Mouse (Mus musculus) lung, postnatal 0 days (tissue): ENCODE measurements around the gene BC049352. TPM values are rescaled to one million over a fixed set of nuclear protein-coding genes. Genes with fewer than 3 reads are reported as not detected.

Experiments
- ATAC-seq: fragments of 200-750 bp; cut with Nextera tagmentation; 2 replicates; pipeline ENCODE4 v1.8.0; 2017; ENCODE audit warnings: moderate library complexity
- DNase-seq: peaks from one replicate; pipeline ENCODE4 v3.0.0-alpha.2; 2016; ENCODE audit warnings: low spot score
- H3K27ac ChIP-seq: fragments of 300-500 bp; sonication (generic); 2 replicates; pipeline ENCODE4 v1.5.1; 2014; ENCODE audit warnings: antibody characterized with exemption, mild to moderate bottlenecking, low read length, mixed read lengths
- H3K27me3 ChIP-seq: fragments of 300-500 bp; sonication (generic); replicated peaks from 2 replicates; pipeline ENCODE4 v1.6.1; 2014; ENCODE audit warnings: low read length, mixed read lengths; ENCODE audit not compliant: insufficient read depth
- H3K36me3 ChIP-seq: fragments of 300-500 bp; sonication (generic); 2 replicates; pipeline ENCODE4 v1.6.1; 2014; ENCODE audit warnings: low read length, mixed read lengths; ENCODE audit not compliant: insufficient read depth
- H3K4me1 ChIP-seq: fragments of 300-500 bp; sonication (generic); 2 replicates; pipeline ENCODE4 v1.6.1; 2014; ENCODE audit warnings: antibody characterized with exemption, low read depth, low read length, mixed read lengths; ENCODE audit not compliant: insufficient read depth
- H3K4me2 ChIP-seq: fragments of 300-500 bp; sonication (generic); replicated peaks from 2 replicates; pipeline ENCODE4 v1.6.1; 2014; ENCODE audit warnings: low read depth, mild to moderate bottlenecking, low read length, moderate library complexity, mixed read lengths
- H3K4me3 ChIP-seq: fragments of 300-500 bp; sonication (generic); 2 replicates; pipeline ENCODE4 v1.5.1; 2014; ENCODE audit warnings: low read depth, low read length
- H3K9ac ChIP-seq: fragments of 300-500 bp; sonication (generic); replicated peaks from 2 replicates; pipeline ENCODE4 v1.6.1; 2014; ENCODE audit warnings: low read depth, mild to moderate bottlenecking
- H3K9me3 ChIP-seq: fragments of 300-500 bp; sonication (generic); 2 replicates; pipeline ENCODE4 v1.6.1; 2016; ENCODE audit warnings: low read length, mixed read lengths
- CTCF ChIP-seq: IDR thresholded peaks from 2 replicates; pipeline ENCODE4 v1.5.1; 2016; ENCODE audit warnings: antibody characterized with exemption, mild to moderate bottlenecking
- EP300 ChIP-seq: IDR thresholded peaks from 2 replicates; pipeline ENCODE4 v1.6.1; 2016; ENCODE audit warnings: antibody characterized with exemption, mild to moderate bottlenecking, control low read depth
- WGBS: fragments of 180-500 bp; shearing (Covaris S2); extraction: QIAGEN DNeasy Blood & Tissue Kit; methylation state at CpG from one replicate; pipeline ENCODE4 v1.1.7; 2014; 5-methylcytosine and 5-hydroxymethylcytosine counted together
- polyA plus RNA-seq: library from polyadenylated mRNA; unstranded; fragments of >200 nt; fragmentation: Nextera tagmentation; extraction: Ambion mirVana; gene quantifications from 2 replicates; pipeline ENCODE4 v1.2.1, GENCODE M21; 2015

BC049352 gene
- polyA plus RNA-seq, 1 experiment from 2014 or later: 0.11 TPM

- Histone ChIP-seq H3K36me3 (no peaks in the 10 kb centered on the region), H3K9me3 (no peaks in the 10 kb centered on the region), H3K27ac (no peak overlapping the region), H3K4me2 (no peak overlapping the region), H3K4me3 (no peak overlapping the region), H3K27me3 (peaks cover 57% of the 10 kb centered on the region), H3K4me1 (peaks cover 3% of the 10 kb centered on the region; the same call in 1 of the 2 replicates), H3K9ac (no peak overlapping the region)
- 51% methylated on average over 7 of the region's 7 CpGs for WGBS
- ATAC-seq: no peak
- no peak for DNase-seq
- TF ChIP-seq CTCF (no peak), EP300 (no peak)
Observed at GRCm38 (mm10) chr9:45140945-45141344, 40.9 kb upstream of the BC049352 start.

- H3K27ac ChIP-seq: no peak overlapping the region
- DNase-seq: no peak
- H3K27me3 ChIP-seq: peaks cover 54% of the 10 kb centered on the region
- no peak for ATAC-seq
- 59% methylated on average over 3 of the region's 3 CpGs for WGBS
- H3K9me3 ChIP-seq: no peaks in the 10 kb centered on the region
- no peak overlapping the region for H3K9ac ChIP-seq
- H3K4me1 ChIP-seq: peaks cover 3% of the 10 kb centered on the region; the same call in 1 of the 2 replicates
- H3K4me2 ChIP-seq: no peak overlapping the region
- H3K4me3 ChIP-seq: no peak overlapping the region
- TF ChIP-seq CTCF: no peak
- no peak for TF ChIP-seq EP300
- no peaks in the 10 kb centered on the region for H3K36me3 ChIP-seq
Observed at GRCm38 (mm10) chr9:45142686-45143085, 39.1 kb upstream of the BC049352 start.

GRCm38 (mm10) chr9:45145533-45146266 is 36.1 kb upstream of the BC049352 start:
- Histone ChIP-seq H3K27ac (no peak overlapping the region), H3K4me1 (no peaks in the 10 kb centered on the region), H3K9ac (no peak overlapping the region), H3K9me3 (no peaks in the 10 kb centered on the region), H3K27me3 (peaks cover 25% of the 10 kb centered on the region), H3K36me3 (no peaks in the 10 kb centered on the region), H3K4me3 (peak overlapping the region; percentile 14; the same call in 1 of the 2 replicates), H3K4me2 (peak overlapping the region; percentile 45)
- ATAC-seq (no peak), DNase-seq (no peak)
- 4% methylated on average over 27 of the region's 27 CpGs for WGBS
- no peak for TF ChIP-seq EP300
- TF ChIP-seq CTCF: no peak

GRCm38 (mm10) chr9:45146267-45146597 is 35.6 kb upstream of the BC049352 start:
- H3K4me2 ChIP-seq: peak overlapping the region; percentile 45
- H3K9ac ChIP-seq: no peak overlapping the region
- H3K9me3 ChIP-seq: no peaks in the 10 kb centered on the region
- ATAC-seq (no peak), DNase-seq (peak; percentile 51)
- TF ChIP-seq EP300: no peak
- peak; percentile 89 for TF ChIP-seq CTCF
- no peak overlapping the region for H3K27ac ChIP-seq
- H3K4me3 ChIP-seq: peak overlapping the region; percentile 14; the same call in 1 of the 2 replicates
- WGBS: 2% methylated on average over 5 of the region's 5 CpGs
- no peaks in the 10 kb centered on the region for H3K4me1 ChIP-seq
- no peaks in the 10 kb centered on the region for H3K36me3 ChIP-seq
- H3K27me3 ChIP-seq: peaks cover 21% of the 10 kb centered on the region

- 36% methylated on average over 1 of the region's 1 CpGs for WGBS
- H3K9me3 ChIP-seq: no peaks in the 10 kb centered on the region
- ATAC-seq: no peak
- no peak overlapping the region for H3K4me2 ChIP-seq
- H3K36me3 ChIP-seq: no peaks in the 10 kb centered on the region
- DNase-seq: no peak
- H3K9ac ChIP-seq: no peak overlapping the region
- no peak for TF ChIP-seq EP300
- no peak for TF ChIP-seq CTCF
- no peaks in the 10 kb centered on the region for H3K4me1 ChIP-seq
- H3K27ac ChIP-seq: no peak overlapping the region
- H3K27me3 ChIP-seq: peaks cover 2% of the 10 kb centered on the region; the same call in 1 of the 2 replicates
- H3K4me3 ChIP-seq: no peak overlapping the region
Observed at GRCm38 (mm10) chr9:45150933-45151332, 30.9 kb upstream of the BC049352 start.

- no peak overlapping the region for H3K4me3 ChIP-seq
- no peaks in the 10 kb centered on the region for H3K4me1 ChIP-seq
- H3K9ac ChIP-seq: no peak overlapping the region
- DNase-seq (no peak), ATAC-seq (no peak)
- no peaks in the 10 kb centered on the region for H3K36me3 ChIP-seq
- H3K9me3 ChIP-seq: no peaks in the 10 kb centered on the region
- H3K27ac ChIP-seq: no peak overlapping the region
- no peaks in the 10 kb centered on the region for H3K27me3 ChIP-seq
- 49% methylated on average over 7 of the region's 7 CpGs for WGBS
- H3K4me2 ChIP-seq: no peak overlapping the region
- no peak for TF ChIP-seq CTCF
- no peak for TF ChIP-seq EP300
Observed at GRCm38 (mm10) chr9:45153361-45153760, 28.4 kb upstream of the BC049352 start.
